Mouse (Mus musculus) brain, embryonic 14.5 days (tissue): ENCODE results near the gene Slc6a5. TPM values are rescaled to one million over a fixed set of nuclear protein-coding genes. Genes with fewer than 3 reads are reported as not detected.
"Not testable (repeated sequence)": the region's sequence is repeated elsewhere in the genome, so short reads cannot be mapped to it uniquely, and the experiment has no call there.

Experiments used
- DNase-seq: peaks from one replicate; pipeline ENCODE4 v3.0.0-alpha.2; 2011; ENCODE audit warnings: low read depth
- CTCF ChIP-seq: fragments of 200-500 bp; IDR thresholded peaks from 2 replicates; pipeline ENCODE4 v1.5.1; 2012; ENCODE audit warnings: inconsistent platforms, mild to moderate bottlenecking, moderate library complexity, borderline replicate concordance; ENCODE audit not compliant: insufficient read depth, insufficient read length; ENCODE audit errors: extremely low read depth
- POLR2A ChIP-seq: fragments of 200-500 bp; IDR thresholded peaks from 2 replicates; pipeline ENCODE4 v1.6.1; 2012; ENCODE audit warnings: mild to moderate bottlenecking, inconsistent platforms, borderline replicate concordance; ENCODE audit not compliant: poor library complexity, insufficient read depth, insufficient read length, severe bottlenecking; ENCODE audit errors: extremely low read depth
- polyA plus RNA-seq: library from polyadenylated mRNA; depleted of rRNA; stranded (reverse); fragments of >200 nt; gene quantifications from 2 replicates; pipeline ENCODE4 v1.2.3, GENCODE M21; 2012

Slc6a5 gene
- polyA plus RNA-seq, 1 experiment: 10.4 TPM

DNA sequence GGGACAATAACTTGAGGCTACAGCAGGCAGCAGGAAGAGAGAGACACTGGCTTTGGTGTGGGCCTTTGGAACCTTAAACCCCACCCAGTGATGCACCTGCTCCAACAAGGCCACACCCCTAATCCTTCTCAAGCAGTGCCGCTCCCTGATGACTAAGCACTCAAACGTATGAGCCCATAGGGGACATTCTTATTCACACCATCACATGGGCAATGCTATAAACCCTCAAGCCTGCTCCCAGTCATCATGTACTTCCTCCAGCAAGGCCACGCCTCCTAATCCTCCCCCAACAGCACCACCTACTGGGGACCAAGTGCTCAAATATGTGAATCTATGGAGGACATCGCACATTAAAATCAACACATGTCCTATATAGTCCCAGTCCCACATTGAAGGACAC lies 9.5 kb downstream of the Slc6a5 start:
- DNase-seq: no peak
- TF ChIP-seq CTCF: no peak
- no peak for TF ChIP-seq POLR2A

- no peak for DNase-seq
- TF ChIP-seq POLR2A (no peak), CTCF (no peak)
Observed at GRCm38 (mm10) chr7:49920751-49921150, 10.8 kb downstream of the Slc6a5 start.

- TF ChIP-seq CTCF: no peak
- no peak for TF ChIP-seq POLR2A
- DNase-seq: no peak
Observed at GRCm38 (mm10) chr7:49922928-49923327, 13.0 kb downstream of the Slc6a5 start.

GRCm38 (mm10) chr7:49923376-49923775 lies 13.4 kb downstream of the Slc6a5 start:
- peak; percentile 100 for TF ChIP-seq CTCF
- no peak for TF ChIP-seq POLR2A
- peak; percentile 95 for DNase-seq

DNA sequence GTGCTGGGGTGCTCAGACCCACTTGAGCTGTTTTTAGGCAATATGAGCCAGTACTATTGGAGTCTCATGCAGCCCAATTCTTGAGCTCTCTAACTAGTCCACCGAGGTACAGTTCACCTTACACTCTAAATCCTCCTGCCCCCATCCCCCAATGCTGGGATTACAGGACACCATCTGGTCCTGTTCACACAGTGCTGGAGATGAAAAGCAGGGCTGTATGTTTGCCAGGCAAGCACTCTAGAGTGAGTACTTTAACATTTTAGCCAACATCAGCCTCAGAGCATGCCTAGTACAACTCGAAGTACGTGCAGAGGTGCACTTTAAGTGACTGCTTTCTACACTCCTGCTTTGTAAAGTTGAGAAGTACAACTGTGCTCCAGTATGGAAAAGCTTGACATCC lies 18.6 kb downstream of the Slc6a5 start:
- DNase-seq: peak; percentile 31
- TF ChIP-seq CTCF: no peak

DNA sequence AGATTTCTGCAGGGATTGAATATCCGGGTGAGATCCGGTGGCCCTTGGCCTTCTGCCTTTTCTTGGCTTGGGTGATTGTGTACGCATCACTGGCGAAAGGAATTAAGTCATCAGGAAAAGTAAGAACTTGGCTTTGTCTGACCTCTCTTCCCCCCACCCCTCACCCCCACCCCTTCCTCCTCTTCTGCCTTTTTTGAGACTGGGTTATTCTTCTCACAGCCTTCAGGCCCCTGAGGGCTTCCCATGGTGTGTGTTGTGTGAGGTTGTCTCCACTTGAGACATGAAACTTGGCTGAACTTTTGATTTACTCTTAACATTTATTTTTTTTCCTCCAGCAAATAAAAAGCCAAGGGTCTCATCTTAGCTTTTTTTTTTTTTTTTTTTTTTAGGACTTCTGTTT lies 20.1 kb downstream of the Slc6a5 start:
- DNase-seq: no peak
- no peak for TF ChIP-seq POLR2A

GRCm38 (mm10) chr7:49933386-49934115 lies 23.6 kb downstream of the Slc6a5 start:
- DNase-seq: not testable (repeated sequence)

- no peak for DNase-seq
- TF ChIP-seq CTCF (no peak), POLR2A (no peak)
Observed at GRCm38 (mm10) chr7:49936821-49937220, 26.9 kb downstream of the Slc6a5 start.

GRCm38 (mm10) chr7:49942023-49942422 lies 32.1 kb downstream of the Slc6a5 start:
- no peak for TF ChIP-seq CTCF
- TF ChIP-seq POLR2A: no peak
- DNase-seq: peak; percentile 53

DNA sequence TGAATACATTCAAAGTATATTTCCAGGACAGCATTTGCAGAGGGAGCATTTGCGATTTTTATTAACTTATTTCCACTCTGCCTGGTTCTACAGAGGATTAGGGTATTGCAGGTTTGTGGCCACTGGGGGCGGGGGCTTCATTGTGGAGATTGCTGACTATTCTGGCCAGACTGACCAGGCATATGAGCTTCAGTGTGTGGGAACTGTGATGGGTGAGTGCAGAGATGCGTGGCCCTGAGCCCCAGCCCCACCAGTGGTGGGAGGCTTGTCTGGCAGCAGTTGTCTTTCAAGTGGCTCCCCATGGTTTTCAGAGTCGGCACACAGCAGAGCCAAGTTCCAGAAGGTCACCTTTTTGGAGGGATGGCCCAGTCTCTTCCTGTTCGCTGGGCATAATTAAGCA lies 32.5 kb downstream of the Slc6a5 start:
- DNase-seq: no peak
- no peak for TF ChIP-seq CTCF
- no peak for TF ChIP-seq POLR2A

DNA sequence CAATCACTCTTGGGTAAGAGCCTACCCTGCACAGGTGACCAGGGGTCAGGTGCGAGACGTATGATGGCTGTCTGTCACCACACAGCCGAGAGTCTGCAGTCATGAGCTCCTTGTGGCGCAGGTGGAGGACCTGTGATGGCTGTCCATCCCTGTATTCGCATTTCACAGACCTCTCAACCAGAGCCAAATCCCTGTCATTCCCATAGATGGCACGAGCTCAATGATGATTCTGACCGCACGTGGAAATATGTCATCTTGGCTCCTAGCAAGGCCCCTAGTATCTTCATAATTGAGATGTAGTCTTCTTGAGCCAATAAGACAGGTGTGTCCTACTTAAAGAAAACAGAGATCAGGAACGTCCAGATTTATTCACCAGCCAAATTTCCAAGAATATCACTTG lies 36.7 kb downstream of the Slc6a5 start:
- TF ChIP-seq CTCF: no peak
- no peak for TF ChIP-seq POLR2A
- DNase-seq: no peak

DNA sequence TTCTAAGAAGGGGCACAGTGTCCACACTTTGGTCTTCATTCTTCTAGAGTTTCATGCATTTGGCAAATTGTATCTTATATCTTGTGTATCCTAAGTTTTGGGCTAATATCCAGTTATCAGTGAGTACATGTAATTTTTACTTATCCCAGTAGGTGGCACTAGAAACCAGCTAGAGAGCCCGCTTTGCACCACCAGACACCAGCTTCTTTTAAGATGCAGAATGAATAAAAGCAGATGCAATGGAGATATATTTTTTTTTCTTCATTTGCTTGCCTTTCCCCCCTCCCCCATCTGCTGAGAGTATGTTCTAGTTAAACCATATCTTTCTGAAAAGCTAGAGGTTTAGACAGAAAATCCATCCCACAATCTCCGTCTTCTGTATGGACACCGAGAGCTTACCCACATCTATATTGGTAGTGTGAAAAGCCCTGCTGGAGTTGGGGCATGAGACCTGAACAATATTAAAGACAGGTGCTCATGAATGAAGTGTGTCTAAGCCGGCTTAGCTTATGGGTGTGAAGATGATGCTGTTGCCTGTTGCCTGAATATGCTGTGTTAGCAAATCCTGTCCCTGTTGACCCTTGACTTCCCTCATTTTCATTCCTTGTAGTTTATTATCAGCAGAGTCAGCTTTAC lies 43.7 kb downstream of the Slc6a5 start:
- peak; percentile 79 for DNase-seq
- peak; percentile 64; the same call in 1 of the 2 replicates for TF ChIP-seq CTCF
- no peak for TF ChIP-seq POLR2A
